Mouse (Mus musculus) T-helper 2 cell (primary cell): Measurements from ENCODE around the gene Prpsap1.
"Not testable (repeated sequence)": the region's sequence is repeated elsewhere in the genome, so short reads cannot be mapped to it uniquely, and the experiment has no call there.

Source experiments
- in situ Hi-C: fragments of 300-600 bp; cut with MboI, MseI; formaldehyde crosslinking; loops from one replicate; pipeline ENCODE4 v1.15.1; 2025; ENCODE audit warnings: high pct_unique_total_duplicates

Gene Prpsap1

DNA sequence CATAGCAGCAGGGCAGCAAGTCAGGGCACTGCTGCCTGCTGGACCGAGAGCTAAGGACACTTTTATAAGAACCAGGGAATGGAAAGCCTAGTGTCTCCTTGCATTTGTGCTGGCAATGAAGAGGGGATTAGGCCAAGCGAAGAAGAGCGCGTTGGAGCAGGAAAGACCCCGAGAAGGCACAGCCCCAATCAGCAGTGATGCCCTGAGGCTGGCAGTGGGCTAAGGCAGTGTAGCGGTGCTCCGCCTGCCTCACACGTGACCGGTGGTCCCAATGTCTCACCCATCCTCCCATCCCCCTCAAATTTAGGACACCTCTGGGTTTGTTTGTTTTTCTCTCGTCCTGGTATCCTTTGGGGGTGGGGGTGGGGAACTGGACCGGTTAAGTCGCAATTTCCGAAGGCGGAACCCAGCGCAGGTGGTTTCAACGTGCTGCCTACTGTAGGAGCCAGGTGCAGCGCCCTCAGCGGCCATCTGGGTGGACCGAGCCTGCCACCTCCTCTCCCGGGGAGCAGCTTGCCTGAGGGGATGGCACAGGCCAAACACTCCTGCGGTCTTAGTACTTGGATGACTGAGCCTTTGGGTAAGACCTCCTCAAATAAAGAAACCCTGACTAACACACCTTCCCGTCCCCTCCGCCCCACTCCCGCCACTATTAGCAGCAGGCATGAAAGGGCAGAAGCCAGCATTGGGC lies 21.5 kb upstream of the Prpsap1 start:
- in situ Hi-C loops, result no loop called here

DNA sequence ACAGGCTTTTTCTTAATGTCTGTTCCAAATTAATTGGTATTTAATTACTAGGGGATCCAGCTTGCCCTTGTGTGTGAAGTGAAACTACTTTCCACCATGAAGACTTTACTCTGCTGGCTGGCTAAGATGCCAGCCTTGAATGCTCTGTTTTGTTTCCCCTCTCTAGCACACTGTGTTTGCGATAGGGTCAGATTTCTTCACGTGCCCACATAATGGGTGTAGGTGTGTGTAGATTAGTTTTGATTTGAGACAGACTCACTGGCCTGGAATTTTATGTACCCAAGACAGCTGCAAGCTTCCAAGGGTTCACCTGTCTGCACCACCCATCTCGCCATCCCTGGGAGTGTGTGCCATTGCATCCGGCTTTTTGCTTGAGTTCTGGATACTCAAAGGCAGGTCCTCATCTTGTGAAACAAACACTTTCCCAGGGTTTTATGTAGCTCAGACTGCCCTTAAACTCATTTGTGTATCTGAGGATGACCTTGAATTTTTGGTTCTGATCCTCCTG lies 19.6 kb upstream of the Prpsap1 start:
- in situ Hi-C loops, result no loop called here

DNA sequence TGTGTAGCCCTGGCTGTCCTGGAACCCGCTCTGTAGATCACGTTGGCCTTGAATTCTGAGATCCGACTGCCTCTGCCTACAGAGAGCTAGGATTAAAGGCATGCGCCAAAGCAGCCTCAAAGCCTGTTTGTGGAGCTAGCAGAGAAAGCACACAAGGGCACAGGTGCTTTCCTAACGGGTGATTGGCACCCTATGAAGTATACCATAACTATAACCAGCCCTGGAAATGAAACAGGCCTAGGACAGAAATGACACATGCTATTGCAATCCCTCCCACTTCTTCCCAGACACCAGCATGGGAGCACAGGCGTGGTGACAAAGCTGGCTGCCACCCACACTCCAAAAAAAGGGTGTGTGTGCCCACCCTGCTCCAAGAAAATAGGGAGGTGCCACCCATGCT lies 19.0 kb upstream of the Prpsap1 start:
- in situ Hi-C loops, result no loop called here

DNA sequence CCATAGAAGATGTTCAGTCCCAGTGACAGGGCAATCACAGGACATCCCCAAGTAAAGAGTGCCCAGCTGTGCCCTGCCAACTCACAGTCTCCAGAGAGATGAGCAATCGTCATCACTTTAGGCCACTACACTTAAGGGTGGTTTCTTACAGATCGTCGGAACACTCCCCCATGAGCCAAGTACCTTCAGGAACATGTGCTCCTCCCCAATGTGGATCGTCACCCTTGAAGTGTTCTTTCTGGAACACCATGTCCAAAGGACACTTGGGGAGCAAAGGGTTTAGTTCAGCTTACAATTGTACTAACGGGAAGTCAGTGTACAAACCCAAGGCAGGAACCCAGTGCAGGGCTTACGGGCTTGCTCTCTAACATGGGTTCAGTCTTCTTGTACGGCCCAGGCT lies 18.2 kb upstream of the Prpsap1 start:
- in situ Hi-C loops, result no loop called here

DNA sequence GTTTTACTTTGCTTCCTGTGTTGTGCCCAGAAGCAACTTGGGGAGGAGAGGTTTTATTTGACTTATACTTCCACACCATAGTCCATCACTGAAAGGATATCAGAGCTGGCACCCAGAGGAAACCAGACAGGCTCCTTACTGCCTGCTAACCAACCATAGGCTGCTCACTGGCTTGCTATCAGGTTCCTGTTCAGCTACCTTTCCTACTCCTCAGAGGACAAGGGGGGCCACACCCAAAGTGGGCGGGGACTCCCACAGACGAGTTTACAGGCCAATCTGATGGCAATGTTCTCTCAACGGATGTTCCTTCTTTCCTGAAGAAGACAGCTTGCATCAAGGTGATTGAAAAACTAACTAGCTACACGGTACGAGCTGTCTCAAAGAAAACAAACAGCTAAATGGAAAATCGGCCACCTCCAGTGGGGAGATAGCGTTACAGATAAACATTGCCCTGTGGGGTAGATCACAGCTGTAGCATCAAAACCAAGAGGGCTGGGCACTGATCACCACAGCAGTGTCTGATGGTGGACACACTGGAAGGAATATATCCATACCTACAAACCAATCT lies 17.4 kb upstream of the Prpsap1 start:
- in situ Hi-C loops, result no loop called here

DNA sequence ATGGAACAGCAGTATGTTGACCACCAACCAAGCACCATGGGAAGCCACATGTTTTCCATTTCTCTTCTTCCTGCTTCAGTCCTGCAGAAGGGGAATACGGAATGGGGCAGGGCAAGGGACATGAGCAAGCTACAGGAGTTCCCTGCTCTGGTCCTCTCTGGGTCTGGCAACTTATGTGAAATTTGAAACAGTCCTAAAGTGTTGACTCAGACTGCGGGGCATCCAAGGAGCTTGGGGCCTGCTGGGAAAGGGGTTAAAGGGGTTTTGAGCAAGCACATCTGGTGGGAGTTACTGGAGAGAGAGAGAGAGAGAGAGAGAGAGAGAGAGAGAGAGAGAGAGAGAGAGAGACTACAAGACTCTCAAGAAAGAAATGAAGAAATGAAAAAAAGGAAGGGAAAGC lies 14.7 kb upstream of the Prpsap1 start:
- in situ Hi-C loops, result no loop called here

DNA sequence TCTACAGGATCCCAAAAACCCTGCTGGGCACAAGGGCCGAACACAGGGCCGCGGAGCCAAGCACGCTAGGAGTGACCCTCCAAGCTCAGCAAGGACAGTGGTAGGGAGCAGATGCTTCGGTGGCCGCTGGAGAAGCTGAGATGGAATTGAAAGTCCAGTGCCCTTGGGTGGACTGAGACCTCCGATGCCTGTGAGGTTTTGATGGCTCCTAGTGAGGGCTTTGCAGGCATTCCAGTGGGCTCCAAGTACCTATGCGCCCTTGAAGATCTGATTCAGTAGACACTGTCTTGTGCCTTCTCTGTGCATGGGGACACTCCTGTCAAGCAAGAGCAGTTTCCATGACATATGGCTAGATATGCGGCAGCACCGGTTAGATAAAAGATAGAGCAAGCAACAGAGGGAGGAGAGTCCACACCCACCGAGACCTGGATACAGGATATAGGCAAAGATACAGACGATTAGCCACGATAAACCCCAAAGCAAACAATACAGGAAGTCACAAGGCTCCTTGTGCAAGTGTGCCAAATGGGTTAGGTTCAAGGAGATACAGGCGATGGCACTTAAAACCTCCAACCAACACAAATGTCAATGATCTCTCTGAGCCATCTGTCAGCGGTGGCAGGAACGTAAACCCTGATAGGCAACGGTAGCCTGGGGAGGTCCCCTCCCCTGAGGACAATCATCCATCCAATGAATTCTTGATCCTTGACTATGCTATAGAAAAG lies 12.3 kb upstream of the Prpsap1 start:
- in situ Hi-C loops, result no loop called here

DNA sequence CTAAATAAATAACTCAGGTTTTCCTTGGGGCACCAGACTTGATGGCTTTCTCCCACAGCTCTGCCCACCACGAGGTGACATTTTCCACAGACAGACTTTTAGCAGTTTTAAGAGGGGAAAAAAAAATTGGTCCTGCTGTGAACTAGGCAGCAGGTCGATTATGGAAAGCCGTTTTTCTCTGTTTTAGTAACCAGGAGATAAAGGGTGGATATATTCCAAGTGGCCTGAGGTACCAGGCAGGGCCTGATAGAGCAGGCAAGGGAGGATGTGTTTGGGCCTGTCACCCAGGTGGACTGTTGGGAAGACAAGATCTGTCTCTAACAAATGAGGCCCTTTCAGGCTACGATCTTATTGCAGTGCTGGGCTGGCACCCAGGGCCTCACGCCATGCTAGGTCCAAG lies 11.6 kb upstream of the Prpsap1 start:
- in situ Hi-C loops, result no loop called here

DNA sequence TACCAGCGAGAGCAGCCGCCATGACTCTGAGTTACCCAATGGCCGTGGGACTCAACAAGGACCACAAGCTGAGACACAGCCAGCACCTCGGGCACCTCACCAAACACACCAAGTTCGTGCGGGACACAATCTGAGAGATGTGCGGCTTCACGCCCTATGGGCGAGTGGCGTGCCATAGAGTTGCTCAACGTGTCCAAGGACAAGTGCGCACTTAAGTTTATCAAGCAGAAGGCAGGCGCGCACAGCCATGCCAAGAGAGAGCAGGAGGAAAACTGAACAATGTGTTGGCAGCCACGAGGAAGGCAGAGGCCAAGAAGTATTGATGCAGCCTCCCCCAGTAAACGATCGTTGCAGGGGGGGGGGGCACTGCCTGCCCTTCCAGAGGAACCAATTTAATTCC lies 10.5 kb upstream of the Prpsap1 start:
- in situ Hi-C loops, result no loop called here

DNA sequence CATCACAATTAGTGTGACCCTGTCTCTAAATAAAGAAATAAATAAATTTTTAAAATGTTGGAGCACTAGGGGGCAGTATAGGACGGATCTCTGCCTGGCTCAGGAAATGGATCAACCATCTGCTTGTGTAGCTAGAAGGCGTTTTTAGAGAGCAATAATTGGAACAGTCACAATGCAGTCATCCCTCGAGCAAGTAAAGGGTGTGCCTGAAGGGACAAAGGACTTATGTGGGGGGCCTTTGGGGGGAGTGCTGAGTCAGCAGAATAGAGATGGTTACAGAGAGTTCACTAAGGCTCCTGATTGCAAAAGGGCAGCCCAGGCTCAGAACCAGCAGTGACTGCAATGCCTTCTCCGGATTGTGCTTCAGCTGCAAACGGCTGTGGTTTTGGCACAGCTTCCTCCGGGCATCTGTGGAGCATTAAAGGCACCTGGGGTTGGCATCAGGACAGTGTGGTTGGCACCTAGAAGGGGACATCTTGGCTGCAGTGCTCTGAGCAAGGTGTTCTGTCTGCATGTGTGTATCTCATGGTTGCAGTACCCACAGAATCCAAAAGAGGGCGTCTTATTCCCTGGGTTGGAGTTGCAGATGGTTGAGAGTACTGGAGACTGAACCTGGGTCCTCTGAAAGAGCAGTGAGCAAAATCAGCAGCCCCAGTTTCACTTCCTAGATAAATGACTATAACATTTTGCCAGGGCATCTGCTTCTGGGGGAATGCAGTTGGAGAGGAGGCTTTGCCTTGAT lies 7.2 kb upstream of the Prpsap1 start:
- in situ Hi-C loops, result no loop called here

DNA sequence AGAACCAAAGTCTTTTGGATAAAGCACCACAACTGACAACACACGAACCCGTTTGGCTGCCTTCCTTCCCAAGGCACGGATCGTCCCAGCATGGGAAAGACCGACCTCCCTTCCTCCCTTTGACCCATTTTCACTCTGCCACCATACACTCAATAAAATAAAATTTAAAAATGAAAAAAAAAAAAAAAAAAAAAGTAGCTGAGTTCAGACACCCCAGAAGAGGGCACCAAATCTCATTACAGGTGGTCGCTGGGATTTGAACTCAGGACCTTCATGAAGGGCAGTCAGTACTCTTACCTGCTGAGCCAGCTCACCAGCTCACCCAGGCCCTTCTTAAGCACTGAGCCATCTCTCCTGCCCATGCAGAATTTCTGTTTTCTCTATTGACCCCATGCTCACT lies 5.0 kb upstream of the Prpsap1 start:
- in situ Hi-C loops, result no loop called here

DNA sequence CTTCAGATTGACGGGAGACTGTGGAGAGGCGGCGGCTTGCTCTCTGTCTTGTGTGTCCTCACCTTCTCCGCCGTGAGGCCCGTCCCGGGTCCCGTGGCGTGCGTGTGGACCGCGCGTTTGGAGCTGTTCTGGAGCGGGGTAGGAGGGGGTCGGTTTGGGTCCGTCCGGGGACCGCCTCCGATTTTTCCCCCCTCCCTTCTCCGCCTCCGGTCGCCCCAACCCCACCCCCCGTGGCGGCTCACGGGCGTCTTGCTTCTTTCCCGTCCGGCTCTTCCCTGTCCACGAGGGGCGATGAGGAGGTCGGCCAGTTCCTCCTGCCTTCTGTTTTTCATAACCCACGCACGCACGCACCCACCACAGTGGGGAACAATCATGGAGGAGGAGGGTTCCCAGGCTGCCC lies 4.6 kb upstream of the Prpsap1 start:
- in situ Hi-C loops, result no loop called here

DNA sequence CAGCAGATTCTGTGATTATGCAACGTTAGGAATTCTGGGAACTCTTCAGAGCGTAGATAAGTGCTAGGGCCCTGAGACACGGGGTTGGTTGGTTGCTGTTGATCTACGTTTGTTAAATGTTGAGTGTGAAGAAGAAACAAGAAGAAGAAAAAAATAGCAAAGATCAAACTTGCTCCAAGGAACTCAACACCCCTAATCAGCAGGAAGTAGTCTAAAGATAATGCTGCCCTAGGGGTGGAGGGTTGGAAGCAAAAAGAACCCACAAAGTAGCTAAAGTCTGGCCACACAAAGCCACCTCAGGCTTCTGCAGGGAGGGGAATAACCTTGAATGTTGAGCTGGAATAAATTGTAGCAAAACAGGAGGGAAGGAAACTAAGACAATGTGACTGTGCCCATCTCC lies 3.3 kb upstream of the Prpsap1 start:
- in situ Hi-C loops, result no loop called here

DNA sequence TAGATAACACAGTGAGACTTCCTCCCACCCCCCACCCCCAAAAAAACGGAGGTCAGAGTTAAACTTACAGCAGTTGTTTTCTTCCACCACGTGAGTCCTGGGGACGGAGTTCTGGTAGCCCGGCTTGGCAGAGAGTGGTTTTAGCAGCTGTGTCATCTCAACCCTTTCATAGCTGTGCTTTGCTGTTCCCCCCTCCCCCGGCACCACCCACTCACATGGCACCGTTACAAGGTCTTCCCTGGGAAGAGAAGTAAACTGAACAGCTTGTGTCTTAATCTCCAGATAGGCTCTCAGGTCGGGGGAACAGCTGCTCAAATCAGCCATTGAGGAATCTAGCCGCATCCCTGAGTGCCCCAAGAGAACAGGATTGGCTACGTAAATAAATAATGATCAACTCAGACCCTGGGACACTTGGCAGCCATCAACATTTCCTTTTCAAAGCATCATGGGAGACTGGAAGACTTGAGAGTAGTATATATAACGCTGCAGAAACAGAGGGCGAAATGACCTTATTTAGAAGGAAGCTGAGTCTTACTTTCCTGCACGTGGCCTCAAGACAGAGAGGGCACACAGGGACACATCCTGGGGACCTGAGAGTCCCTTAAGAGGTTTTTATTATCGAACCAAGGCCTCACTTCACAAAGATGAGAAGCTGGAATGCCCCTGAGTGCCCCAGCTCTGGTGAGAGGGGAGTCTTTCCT lies 622 bp upstream of the Prpsap1 start:
- in situ Hi-C loops, result no loop called here

DNA sequence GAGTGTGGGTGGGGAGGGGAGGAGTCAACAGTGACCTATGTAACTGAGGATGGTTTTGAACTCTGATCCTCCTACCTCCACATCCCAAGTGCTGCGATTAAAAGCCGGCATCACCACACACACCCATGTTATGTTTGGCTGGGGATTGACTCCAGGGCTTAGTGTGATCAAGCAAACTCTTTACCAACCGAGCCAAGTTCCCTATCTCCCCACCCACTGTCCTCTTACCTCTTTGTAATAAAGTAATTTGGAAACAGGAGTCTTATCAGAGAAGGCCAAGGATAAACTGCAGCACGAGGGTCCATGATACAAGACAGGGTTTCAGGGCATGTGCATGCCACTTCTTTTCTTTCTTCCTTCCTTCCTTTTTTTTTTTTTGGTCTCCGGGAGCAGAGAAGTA lies 811 bp downstream of the Prpsap1 start:
- in situ Hi-C loops, result no loop called here

DNA sequence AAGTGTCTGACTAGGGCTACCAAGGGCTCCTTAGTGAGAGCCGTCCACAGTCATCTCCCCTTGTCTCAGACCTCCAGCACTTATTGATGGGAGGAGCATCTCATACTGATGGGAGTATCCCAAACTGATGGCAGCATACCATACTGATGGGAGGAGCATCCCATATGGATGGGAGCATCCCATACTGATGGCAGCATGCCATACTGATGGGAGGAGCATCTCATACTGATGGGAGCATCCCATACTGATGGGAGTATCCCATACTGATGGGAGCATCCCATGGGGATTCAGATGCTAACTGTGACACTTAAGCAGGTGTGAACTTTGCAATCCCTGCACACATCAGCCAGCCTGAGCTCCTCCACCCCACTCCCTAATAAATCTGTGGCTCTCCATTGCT lies 1.5 kb downstream of the Prpsap1 start:
- in situ Hi-C loops, result not testable (repeated sequence)

DNA sequence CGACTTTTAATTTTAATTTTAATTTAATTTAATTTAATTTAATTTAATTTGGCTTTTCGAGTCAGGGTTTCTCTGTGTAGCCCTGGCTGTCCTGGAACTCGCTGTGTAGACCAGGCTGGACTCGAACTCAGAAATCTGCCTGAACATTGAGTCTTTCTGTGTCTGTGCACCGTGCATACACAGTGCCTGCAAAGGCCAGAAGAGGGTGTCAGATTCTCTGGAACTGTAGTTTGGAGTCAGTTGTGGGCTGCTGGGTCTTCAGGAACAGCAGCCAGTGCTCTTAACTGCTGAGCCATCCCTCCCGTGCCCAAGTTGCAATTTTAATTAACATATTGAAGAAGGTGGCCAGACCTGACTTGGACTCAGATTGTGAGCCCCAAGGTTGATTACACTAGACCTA lies 2.7 kb downstream of the Prpsap1 start:
- in situ Hi-C loops, result no loop called here

DNA sequence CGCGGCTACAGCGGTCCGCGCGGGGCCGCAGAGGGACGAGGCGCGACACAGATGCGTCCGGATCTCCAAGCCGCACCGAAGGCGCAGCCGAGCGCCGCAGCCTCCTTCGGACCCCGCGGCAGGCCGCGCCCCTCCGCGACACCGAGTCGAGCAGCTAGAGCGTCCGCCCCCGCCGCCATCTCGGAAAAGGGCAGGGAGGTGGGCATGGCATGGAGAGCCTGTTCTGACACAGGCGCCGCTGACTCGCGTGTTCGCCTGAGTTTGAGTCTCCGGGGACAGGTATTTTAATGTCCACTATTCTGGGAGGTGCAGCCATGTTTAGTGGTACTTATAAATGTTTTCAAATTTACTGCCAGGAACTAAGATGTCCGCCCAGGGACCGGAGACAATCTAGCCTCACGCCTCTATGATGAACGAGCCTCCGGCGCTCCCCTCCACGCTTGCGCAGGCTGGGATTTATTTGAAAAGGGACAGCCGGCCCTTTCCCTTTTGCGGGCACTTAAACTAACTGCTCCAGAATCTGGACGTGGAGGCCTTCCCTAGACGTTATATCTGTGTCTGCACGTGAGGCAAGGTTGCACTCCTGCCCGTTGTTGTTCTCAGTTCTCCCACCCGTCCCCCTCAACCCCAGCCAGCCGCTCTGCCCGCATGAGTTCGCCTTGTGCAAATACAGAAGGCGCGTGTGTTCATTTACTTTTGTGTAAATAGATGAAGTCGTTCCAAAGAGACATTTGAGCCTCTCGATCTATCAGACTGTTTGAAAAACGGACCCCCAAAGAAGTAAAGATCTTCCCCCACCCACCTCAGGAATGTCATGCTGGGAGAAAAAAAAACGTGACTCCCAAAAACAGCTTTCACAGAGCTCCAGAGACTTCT lies 3.5 kb downstream of the Prpsap1 start:
- in situ Hi-C loops, result no loop called here

DNA sequence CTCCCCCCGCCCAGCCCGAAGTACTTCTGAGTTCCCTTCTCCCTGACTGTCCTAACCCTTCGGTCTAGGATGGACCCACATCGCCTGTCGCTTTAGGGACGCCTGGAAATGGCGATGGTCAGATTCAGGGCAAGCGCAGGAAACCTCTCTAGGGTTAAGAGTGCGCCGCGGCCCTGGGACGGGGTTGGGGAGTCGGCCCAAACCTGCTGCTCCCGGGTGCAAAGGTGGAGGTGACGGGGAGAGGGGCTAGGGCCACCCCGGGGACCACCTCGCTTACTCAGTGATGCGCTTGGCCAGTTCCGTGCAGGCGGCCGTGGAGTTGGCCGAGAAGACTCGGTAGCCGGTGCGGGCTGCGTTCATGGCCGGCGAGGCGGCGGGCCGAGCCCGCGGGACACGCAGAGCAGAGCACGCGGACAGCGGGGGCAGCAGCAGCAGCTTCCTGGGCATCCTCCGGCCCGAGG lies 4.2 kb downstream of the Prpsap1 start:
- in situ Hi-C loops, result no loop called here

DNA sequence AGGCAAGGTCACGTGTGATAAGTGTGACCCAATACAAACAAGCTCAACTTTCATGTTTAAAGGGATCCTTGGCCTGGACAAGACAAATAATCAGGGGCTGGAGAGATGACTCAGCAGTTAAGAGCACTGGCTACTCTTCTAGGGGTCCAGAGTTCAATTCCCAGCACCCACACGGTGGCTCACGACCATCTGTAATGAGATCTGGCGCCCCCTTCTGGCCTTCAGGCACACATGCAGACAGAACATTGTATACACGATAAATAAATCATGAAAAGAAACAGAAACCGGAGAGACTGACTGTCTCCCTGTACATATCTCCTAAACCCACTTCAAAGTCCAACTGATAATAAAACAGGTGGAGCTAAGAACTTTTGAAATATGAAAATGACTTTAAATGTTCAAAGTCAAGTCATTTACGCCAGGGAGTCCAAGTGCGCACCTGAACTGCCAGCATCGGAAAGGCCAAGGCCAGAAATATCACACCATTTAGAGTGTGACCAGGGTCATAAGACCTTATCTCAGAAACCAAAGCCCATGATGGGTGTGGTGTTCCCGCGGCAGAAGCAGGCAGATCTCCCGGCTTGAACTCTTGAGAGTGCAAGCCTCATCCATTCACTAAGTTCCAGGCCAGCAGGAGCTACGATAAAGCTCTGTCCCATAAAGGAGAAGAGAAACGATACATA lies 5.2 kb downstream of the Prpsap1 start:
- in situ Hi-C loops, result no loop called here
